Mouse (Mus musculus): ENCODE measurements around the gene Cbfa2t2. TPM values are rescaled to one million over a fixed set of nuclear protein-coding genes. Genes with fewer than 3 reads are reported as not detected.

The Cbfa2t2 gene
- polyA plus RNA-seq, 1 experiment from 2014 or later, result 48.8 TPM

DNA sequence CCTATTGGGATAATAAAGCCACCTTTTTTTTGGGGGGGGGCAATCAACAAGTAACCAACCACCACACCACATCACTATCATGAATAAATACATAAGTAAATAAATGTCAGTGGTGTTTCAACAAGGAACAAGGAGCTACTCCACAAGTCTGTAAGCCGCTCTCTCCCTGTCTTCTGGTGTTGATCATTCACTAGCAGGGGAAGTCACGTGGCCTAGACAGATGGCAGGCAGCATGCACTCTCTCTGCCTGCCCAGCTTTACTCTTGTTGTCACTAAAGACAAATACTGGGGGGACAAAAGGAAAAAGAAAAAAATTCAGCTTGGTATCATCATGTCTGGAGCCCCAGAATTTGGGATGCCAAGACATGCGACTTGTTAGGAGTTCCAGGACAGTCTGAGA, 2.9 kb upstream of the Cbfa2t2 start:
- no peak for ATAC-seq (ENCODE audit: low read depth)
- 62% methylated on average over 3 of the region's 3 CpGs for WGBS
- no peak overlapping the region for H3K9ac ChIP-seq (replicated peaks; ENCODE audit: low read depth, low read length)

DNA sequence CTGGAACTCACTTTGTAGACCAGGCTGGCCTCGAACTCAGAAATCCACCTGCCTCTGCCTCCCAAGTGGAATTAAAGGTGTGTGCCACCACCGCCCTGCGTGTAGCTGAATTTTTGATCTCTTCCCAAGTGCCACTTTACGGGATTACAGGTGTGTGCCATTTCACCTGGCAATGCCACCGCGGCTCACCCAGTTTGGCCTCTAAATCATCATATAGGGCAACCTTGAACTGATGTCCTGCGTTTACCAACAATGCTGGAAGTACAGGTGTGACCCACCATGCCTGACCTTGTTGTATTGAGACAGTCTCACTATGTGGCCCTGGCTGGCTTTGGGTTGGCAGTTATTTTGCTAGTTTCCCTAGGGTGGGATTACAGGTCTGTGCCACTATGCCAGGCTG, 1.6 kb upstream of the Cbfa2t2 start:
- H3K27me3 ChIP-seq (ENCODE audit: control insufficient read depth, insufficient read depth, low read length), result no peaks in the 10 kb centered on the region
- 93% methylated on average over 7 of the region's 7 CpGs for WGBS
- no peaks in the 10 kb centered on the region for H3K9me3 ChIP-seq (ENCODE audit: control insufficient read depth, low read length)
- no peak overlapping the region for H3K9ac ChIP-seq (replicated peaks; ENCODE audit: low read depth, low read length)
- no peak overlapping the region for H3K4me2 ChIP-seq (ENCODE audit: low read depth, low read length)
- no peaks in the 10 kb centered on the region for H3K36me3 ChIP-seq (ENCODE audit: control insufficient read depth, insufficient read depth, low read length)
- no peak for ATAC-seq (ENCODE audit: low read depth)
- H3K4me3 ChIP-seq (ENCODE audit: low read depth, low read length), result no peak overlapping the region
- peaks cover 11% of the 10 kb centered on the region; the same call in 1 of the 2 replicates for H3K4me1 ChIP-seq (ENCODE audit: control insufficient read depth, insufficient read depth, low read length)
- no peak overlapping the region for H3K27ac ChIP-seq (ENCODE audit: low read depth, low read length)

More for the DNA sequence above, 2.9 kb upstream of the Cbfa2t2 start:
- Histone ChIP-seq H3K4me1 (ENCODE audit: control insufficient read depth, insufficient read depth, low read length) (peaks cover 10% of the 10 kb centered on the region; the same call in 1 of the 2 replicates), H3K27me3 (ENCODE audit: control insufficient read depth, insufficient read depth, low read length) (no peaks in the 10 kb centered on the region), H3K27ac (ENCODE audit: low read depth, low read length) (no peak overlapping the region), H3K4me3 (ENCODE audit: low read depth, low read length) (no peak overlapping the region), H3K36me3 (ENCODE audit: control insufficient read depth, insufficient read depth, low read length) (no peaks in the 10 kb centered on the region), H3K9me3 (ENCODE audit: control insufficient read depth, low read length) (no peaks in the 10 kb centered on the region), H3K4me2 (ENCODE audit: low read depth, low read length) (no peak overlapping the region)

GRCm38 (mm10) chr2:154436076-154436457, 214 bp upstream of the Cbfa2t2 start:
- peaks cover 11% of the 10 kb centered on the region; the same call in 1 of the 2 replicates for H3K4me1 ChIP-seq (ENCODE audit: control insufficient read depth, insufficient read depth, low read length)
- peak; percentile 99 for ATAC-seq (ENCODE audit: low read depth)
- WGBS, result 1% methylated on average over 43 of the region's 44 CpGs
- peak overlapping the region; percentile 38 for H3K4me2 ChIP-seq (ENCODE audit: low read depth, low read length)
- no peaks in the 10 kb centered on the region for H3K9me3 ChIP-seq (ENCODE audit: control insufficient read depth, low read length)
- H3K27me3 ChIP-seq (ENCODE audit: control insufficient read depth, insufficient read depth, low read length), result no peaks in the 10 kb centered on the region
- no peaks in the 10 kb centered on the region for H3K36me3 ChIP-seq (ENCODE audit: control insufficient read depth, insufficient read depth, low read length)
- H3K27ac ChIP-seq (ENCODE audit: low read depth, low read length), result peak overlapping the region; percentile 89
- H3K4me3 ChIP-seq (ENCODE audit: low read depth, low read length), result peak overlapping the region; percentile 75
- peak overlapping the region; percentile 93 for H3K9ac ChIP-seq (replicated peaks; ENCODE audit: low read depth, low read length)

- peak overlapping the region; percentile 89; the same call in 1 of the 2 replicates for H3K27ac ChIP-seq (ENCODE audit: low read depth, low read length)
- H3K9me3 ChIP-seq (ENCODE audit: control insufficient read depth, low read length), result no peaks in the 10 kb centered on the region
- no peaks in the 10 kb centered on the region for H3K36me3 ChIP-seq (ENCODE audit: control insufficient read depth, insufficient read depth, low read length)
- peak overlapping the region; percentile 93 for H3K9ac ChIP-seq (replicated peaks; ENCODE audit: low read depth, low read length)
- no peak for ATAC-seq (ENCODE audit: low read depth)
- peaks cover 11% of the 10 kb centered on the region; the same call in 1 of the 2 replicates for H3K4me1 ChIP-seq (ENCODE audit: control insufficient read depth, insufficient read depth, low read length)
- 17% methylated on average over 7 of the region's 7 CpGs for WGBS
- no peaks in the 10 kb centered on the region for H3K27me3 ChIP-seq (ENCODE audit: control insufficient read depth, insufficient read depth, low read length)
- H3K4me2 ChIP-seq (ENCODE audit: low read depth, low read length), result peak overlapping the region; percentile 53
- peak overlapping the region; percentile 75 for H3K4me3 ChIP-seq (ENCODE audit: low read depth, low read length)
Observed at GRCm38 (mm10) chr2:154437191-154437527, 878 bp downstream of the Cbfa2t2 start.

- no peak overlapping the region for H3K4me3 ChIP-seq (ENCODE audit: low read depth, low read length)
- H3K4me1 ChIP-seq (ENCODE audit: control insufficient read depth, insufficient read depth, low read length), result peaks cover 11% of the 10 kb centered on the region; the same call in 1 of the 2 replicates
- H3K27me3 ChIP-seq (ENCODE audit: control insufficient read depth, insufficient read depth, low read length), result no peaks in the 10 kb centered on the region
- ATAC-seq (ENCODE audit: low read depth), result no peak
- no peak overlapping the region for H3K4me2 ChIP-seq (ENCODE audit: low read depth, low read length)
- H3K36me3 ChIP-seq (ENCODE audit: control insufficient read depth, insufficient read depth, low read length), result no peaks in the 10 kb centered on the region
- no peak overlapping the region for H3K9ac ChIP-seq (replicated peaks; ENCODE audit: low read depth, low read length)
- no peak overlapping the region for H3K27ac ChIP-seq (ENCODE audit: low read depth, low read length)
- H3K9me3 ChIP-seq (ENCODE audit: control insufficient read depth, low read length), result no peaks in the 10 kb centered on the region
Observed at GRCm38 (mm10) chr2:154440453-154440852, 4.2 kb downstream of the Cbfa2t2 start.

GRCm38 (mm10) chr2:154447821-154448220, 11.5 kb downstream of the Cbfa2t2 start:
- Histone ChIP-seq H3K27ac (ENCODE audit: low read depth, low read length) (no peak overlapping the region), H3K9me3 (ENCODE audit: control insufficient read depth, low read length) (no peaks in the 10 kb centered on the region), H3K36me3 (ENCODE audit: control insufficient read depth, insufficient read depth, low read length) (no peaks in the 10 kb centered on the region), H3K9ac (replicated peaks; ENCODE audit: low read depth, low read length) (no peak overlapping the region), H3K27me3 (ENCODE audit: control insufficient read depth, insufficient read depth, low read length) (no peaks in the 10 kb centered on the region), H3K4me1 (ENCODE audit: control insufficient read depth, insufficient read depth, low read length) (no peaks in the 10 kb centered on the region), H3K4me2 (ENCODE audit: low read depth, low read length) (no peak overlapping the region), H3K4me3 (ENCODE audit: low read depth, low read length) (no peak overlapping the region)
- no peak for ATAC-seq (ENCODE audit: low read depth)
- 98% methylated on average over 8 of the region's 8 CpGs for WGBS

DNA sequence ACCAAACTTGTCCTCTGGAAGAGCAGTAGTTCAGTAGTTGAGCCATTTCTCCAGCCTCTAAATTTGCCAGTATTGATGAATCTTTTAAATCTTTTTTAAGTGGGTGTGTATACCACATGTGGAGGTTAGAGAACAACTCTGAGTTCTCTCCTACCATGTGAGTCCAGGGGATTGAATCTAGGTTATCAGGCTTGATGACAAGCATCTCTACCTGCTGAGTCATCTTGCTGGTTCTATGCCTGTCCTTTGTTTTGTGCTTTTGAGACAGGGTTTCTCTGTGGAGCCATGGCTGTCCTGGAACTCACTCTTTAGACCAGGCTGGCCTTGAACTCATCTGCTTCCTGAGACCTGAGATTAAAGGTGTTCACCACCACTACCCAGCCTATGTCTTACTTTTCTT, 12.4 kb downstream of the Cbfa2t2 start:
- no peak overlapping the region for H3K9ac ChIP-seq (replicated peaks; ENCODE audit: low read depth, low read length)
- no peak overlapping the region for H3K27ac ChIP-seq (ENCODE audit: low read depth, low read length)
- no peak for ATAC-seq (ENCODE audit: low read depth)
- no peak overlapping the region for H3K4me3 ChIP-seq (ENCODE audit: low read depth, low read length)
- no peaks in the 10 kb centered on the region for H3K27me3 ChIP-seq (ENCODE audit: control insufficient read depth, insufficient read depth, low read length)
- H3K4me1 ChIP-seq (ENCODE audit: control insufficient read depth, insufficient read depth, low read length), result no peaks in the 10 kb centered on the region
- no peaks in the 10 kb centered on the region for H3K36me3 ChIP-seq (ENCODE audit: control insufficient read depth, insufficient read depth, low read length)
- no peaks in the 10 kb centered on the region for H3K9me3 ChIP-seq (ENCODE audit: control insufficient read depth, low read length)
- H3K4me2 ChIP-seq (ENCODE audit: low read depth, low read length), result no peak overlapping the region

- H3K27ac ChIP-seq (ENCODE audit: low read depth, low read length), result no peak overlapping the region
- no peaks in the 10 kb centered on the region for H3K9me3 ChIP-seq (ENCODE audit: control insufficient read depth, low read length)
- H3K36me3 ChIP-seq (ENCODE audit: control insufficient read depth, insufficient read depth, low read length), result no peaks in the 10 kb centered on the region
- H3K4me3 ChIP-seq (ENCODE audit: low read depth, low read length), result no peak overlapping the region
- no peaks in the 10 kb centered on the region for H3K27me3 ChIP-seq (ENCODE audit: control insufficient read depth, insufficient read depth, low read length)
- H3K9ac ChIP-seq (replicated peaks; ENCODE audit: low read depth, low read length), result no peak overlapping the region
- H3K4me1 ChIP-seq (ENCODE audit: control insufficient read depth, insufficient read depth, low read length), result 0 out of 2 replicates have a peak, but pooled peaks cover 2% of the 10 kb centered on the region
- ATAC-seq (ENCODE audit: low read depth), result no peak
- 94% methylated on average over 2 of the region's 2 CpGs for WGBS
- H3K4me2 ChIP-seq (ENCODE audit: low read depth, low read length), result no peak overlapping the region
Observed at GRCm38 (mm10) chr2:154452951-154453350, 16.7 kb downstream of the Cbfa2t2 start.

- no peak overlapping the region for H3K4me3 ChIP-seq (ENCODE audit: low read depth, low read length)
- no peaks in the 10 kb centered on the region for H3K36me3 ChIP-seq (ENCODE audit: control insufficient read depth, insufficient read depth, low read length)
- 0 out of 2 replicates have a peak, but pooled peaks cover 2% of the 10 kb centered on the region for H3K4me1 ChIP-seq (ENCODE audit: control insufficient read depth, insufficient read depth, low read length)
- no peaks in the 10 kb centered on the region for H3K27me3 ChIP-seq (ENCODE audit: control insufficient read depth, insufficient read depth, low read length)
- WGBS, result 97% methylated on average over 1 of the region's 1 CpGs
- H3K9me3 ChIP-seq (ENCODE audit: control insufficient read depth, low read length), result no peaks in the 10 kb centered on the region
- H3K27ac ChIP-seq (ENCODE audit: low read depth, low read length), result no peak overlapping the region
- no peak overlapping the region for H3K4me2 ChIP-seq (ENCODE audit: low read depth, low read length)
- H3K9ac ChIP-seq (replicated peaks; ENCODE audit: low read depth, low read length), result no peak overlapping the region
- no peak for ATAC-seq (ENCODE audit: low read depth)
Observed at GRCm38 (mm10) chr2:154454099-154454498, 17.8 kb downstream of the Cbfa2t2 start.

Data from neural tube, embryonic 14.5 days (tissue).